Mouse (Mus musculus) heart, adult 2 months (tissue): ENCODE measurements around the gene Syde1.
A peak's percentile ranks its signal among the peaks of the same experiment; 100 is the strongest.

Experiments used
- CTCF ChIP-seq: fragments of 200-600 bp; IDR thresholded peaks from 2 replicates; pipeline ENCODE4 v1.8.1; 2022; ENCODE audit warnings: antibody characterized with exemption, mild to moderate bottlenecking, moderate library complexity
- EP300 ChIP-seq: fragments of 200-500 bp; IDR thresholded peaks from 2 replicates; pipeline ENCODE4 v1.6.1; 2011; ENCODE audit warnings: low read depth, low read length, control low read depth; ENCODE audit not compliant: insufficient read depth
- POLR2A ChIP-seq: fragments of 200-500 bp; IDR thresholded peaks from 2 replicates; pipeline ENCODE4 v1.6.1; 2011; ENCODE audit warnings: mild to moderate bottlenecking, low read depth, low read length, control low read depth; ENCODE audit not compliant: insufficient read depth

DNA sequence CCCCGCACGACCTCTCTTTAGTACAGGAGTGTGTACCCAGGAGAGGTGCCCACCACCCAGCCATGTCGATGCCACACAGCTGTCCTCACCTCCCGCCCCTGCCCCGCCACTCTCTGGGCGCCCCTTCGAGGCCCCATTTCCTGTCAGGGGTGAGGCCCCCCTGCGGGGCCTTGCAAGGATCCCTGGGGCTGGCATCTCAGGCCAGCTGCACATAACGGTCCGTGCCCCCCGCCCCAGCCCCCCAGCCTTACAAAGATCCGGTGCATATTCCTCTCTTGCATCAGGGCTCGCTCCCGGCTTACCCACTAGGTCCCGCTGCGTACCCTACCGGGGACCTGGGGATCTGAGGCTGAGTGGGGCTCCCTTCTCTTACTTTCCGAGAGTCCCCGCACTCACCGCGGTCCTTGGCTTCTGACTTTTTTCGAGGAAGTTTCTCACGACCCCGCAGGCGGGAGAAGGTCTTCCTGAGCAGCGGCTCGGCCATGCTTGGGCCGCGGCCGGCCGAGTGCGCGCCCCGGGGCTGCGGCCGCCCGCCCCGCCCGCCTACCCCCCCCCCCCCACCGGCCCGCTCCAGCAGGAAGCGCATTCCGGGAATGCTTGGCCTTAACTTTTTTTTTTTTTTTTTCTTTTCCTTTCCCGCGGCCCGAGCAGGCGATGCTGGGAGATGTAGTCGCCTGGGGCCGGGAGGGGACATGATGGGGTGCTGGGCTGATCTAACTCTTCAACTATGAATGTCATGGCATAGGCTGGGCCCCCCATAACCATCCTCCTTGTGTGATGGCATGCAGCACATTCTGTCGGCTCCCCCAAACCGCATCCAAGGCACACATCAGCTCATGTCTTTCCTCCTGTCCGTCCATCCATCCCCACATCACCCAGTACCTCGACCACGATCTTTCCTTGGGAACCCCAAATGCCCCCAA is at the start of gene Syde1:
- TF ChIP-seq POLR2A = peak; percentile 72
- TF ChIP-seq CTCF = peak; percentile 29
- TF ChIP-seq EP300 = no peak
